Mouse (Mus musculus): ENCODE results near the gene Fam216a. TPM values are rescaled to one million over a fixed set of nuclear protein-coding genes. Genes with fewer than 3 reads are reported as not detected.

Fam216a gene
- polyA plus RNA-seq, 1 experiment from 2014 or later = 55.5 TPM

- Histone ChIP-seq H3K4me3 (no peak overlapping the region), H3K4me1 (peaks cover 5% of the 10 kb centered on the region; the same call in 1 of the 2 replicates), H3K27me3 (replicated peaks) (no peaks in the 10 kb centered on the region), H3K36me3 (no peaks in the 10 kb centered on the region), H3K4me2 (no peak overlapping the region), H3K9me3 (no peaks in the 10 kb centered on the region), H3K9ac (no peak overlapping the region), H3K27ac (replicated peaks) (no peak overlapping the region)
- 7% methylated on average over 5 of the region's 5 CpGs for WGBS
- ATAC-seq (ENCODE audit: extremely low read depth, insufficient number of reproducible peaks, low FRiP score, low TSS enrichment) = peak; percentile 42; the same call in 1 of the 2 replicates
These were observed 27.9 kb downstream of the Fam216a start for GRCm38 (mm10) chr5:122344260-122344659.

DNA sequence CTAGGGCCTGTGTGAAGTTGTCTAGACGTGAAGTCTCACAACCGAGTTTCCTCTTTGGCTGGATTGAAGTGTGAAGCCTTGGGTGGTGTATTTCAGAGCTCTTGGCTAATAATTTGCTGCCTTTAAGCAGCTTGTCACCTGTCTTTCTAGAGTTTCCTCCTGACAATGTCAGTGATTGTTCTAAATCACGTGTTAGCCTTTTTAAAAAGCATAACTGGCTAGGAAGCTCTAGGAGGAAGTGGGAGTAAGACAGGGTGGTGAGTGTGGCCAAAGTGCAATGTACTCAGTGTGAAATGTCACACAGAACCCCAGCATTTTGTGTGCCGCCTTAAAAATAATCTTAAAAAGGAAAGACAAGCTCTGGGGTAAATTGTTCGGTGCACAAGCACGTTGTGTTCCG, 28.4 kb downstream of the Fam216a start:
- WGBS = 47% methylated on average over 7 of the region's 7 CpGs
- no peak overlapping the region for H3K27ac ChIP-seq (replicated peaks)
- no peak overlapping the region for H3K4me3 ChIP-seq
- no peak for ATAC-seq (ENCODE audit: extremely low read depth, insufficient number of reproducible peaks, low FRiP score, low TSS enrichment)
- H3K9me3 ChIP-seq = no peaks in the 10 kb centered on the region
- no peak overlapping the region for H3K9ac ChIP-seq
- no peaks in the 10 kb centered on the region for H3K27me3 ChIP-seq (replicated peaks)
- no peak overlapping the region for H3K4me2 ChIP-seq
- no peaks in the 10 kb centered on the region for H3K36me3 ChIP-seq
- peaks cover 5% of the 10 kb centered on the region; the same call in 1 of the 2 replicates for H3K4me1 ChIP-seq

GRCm38 (mm10) chr5:122342874-122343273, 29.3 kb downstream of the Fam216a start:
- peaks cover 5% of the 10 kb centered on the region; the same call in 1 of the 2 replicates for H3K4me1 ChIP-seq
- H3K27me3 ChIP-seq (replicated peaks) = no peaks in the 10 kb centered on the region
- no peak overlapping the region for H3K4me2 ChIP-seq
- H3K9ac ChIP-seq = no peak overlapping the region
- no peak overlapping the region for H3K4me3 ChIP-seq
- H3K27ac ChIP-seq (replicated peaks) = no peak overlapping the region
- 63% methylated on average over 1 of the region's 1 CpGs for WGBS
- no peak for ATAC-seq (ENCODE audit: extremely low read depth, insufficient number of reproducible peaks, low FRiP score, low TSS enrichment)
- H3K9me3 ChIP-seq = no peaks in the 10 kb centered on the region
- H3K36me3 ChIP-seq = no peaks in the 10 kb centered on the region

GRCm38 (mm10) chr5:122336554-122337294, 35.4 kb downstream of the Fam216a start:
- 84% methylated on average over 7 of the region's 7 CpGs for WGBS
- Histone ChIP-seq H3K9me3 (no peaks in the 10 kb centered on the region), H3K36me3 (no peaks in the 10 kb centered on the region), H3K4me3 (no peak overlapping the region), H3K27me3 (replicated peaks) (no peaks in the 10 kb centered on the region), H3K4me1 (no peaks in the 10 kb centered on the region; the same call in 1 of the 2 replicates), H3K27ac (replicated peaks) (no peak overlapping the region), H3K4me2 (no peak overlapping the region), H3K9ac (no peak overlapping the region)
- ATAC-seq (ENCODE audit: extremely low read depth, insufficient number of reproducible peaks, low FRiP score, low TSS enrichment) = no peak

DNA sequence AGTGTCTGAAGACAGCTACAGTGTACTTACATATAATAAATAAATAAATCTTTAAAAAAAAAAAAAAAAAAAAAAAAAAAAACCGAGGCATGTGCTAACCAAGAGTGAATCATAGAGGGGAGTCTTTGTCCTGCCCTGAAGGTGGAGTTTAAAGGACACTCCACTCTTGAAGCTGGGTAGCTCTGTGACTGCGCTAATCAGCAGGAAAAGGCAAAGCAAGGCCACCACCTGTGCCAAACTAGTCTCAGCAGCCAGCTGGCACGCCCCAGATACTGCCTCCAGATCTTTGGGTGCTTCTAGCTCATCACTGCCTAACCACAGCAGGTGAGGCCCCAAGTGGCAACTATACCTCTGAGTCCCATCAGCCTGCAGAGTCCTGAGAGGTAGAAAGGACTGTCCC, 37.5 kb downstream of the Fam216a start:
- H3K9ac ChIP-seq = no peak overlapping the region
- H3K27ac ChIP-seq (replicated peaks) = no peak overlapping the region
- 59% methylated on average over 3 of the region's 3 CpGs for WGBS
- no peaks in the 10 kb centered on the region for H3K4me1 ChIP-seq
- no peak for ATAC-seq (ENCODE audit: extremely low read depth, insufficient number of reproducible peaks, low FRiP score, low TSS enrichment)
- H3K36me3 ChIP-seq = no peaks in the 10 kb centered on the region
- no peaks in the 10 kb centered on the region for H3K27me3 ChIP-seq (replicated peaks)
- H3K9me3 ChIP-seq = no peaks in the 10 kb centered on the region
- H3K4me2 ChIP-seq = no peak overlapping the region
- H3K4me3 ChIP-seq = no peak overlapping the region

- WGBS = 76% methylated on average over 4 of the region's 4 CpGs
- H3K36me3 ChIP-seq = peaks cover 29% of the 10 kb centered on the region
These were observed 41.9 kb downstream of the Fam216a start for GRCm38 (mm10) chr5:122330269-122330668.

GRCm38 (mm10) chr5:122327283-122327682, 44.9 kb downstream of the Fam216a start:
- Histone ChIP-seq H3K4me2 (no peak overlapping the region), H3K27me3 (replicated peaks) (no peaks in the 10 kb centered on the region), H3K4me1 (peaks cover 5% of the 10 kb centered on the region), H3K36me3 (peaks cover 50% of the 10 kb centered on the region), H3K9ac (no peak overlapping the region), H3K27ac (replicated peaks) (no peak overlapping the region), H3K9me3 (no peaks in the 10 kb centered on the region), H3K4me3 (no peak overlapping the region)
- no peak for ATAC-seq (ENCODE audit: extremely low read depth, insufficient number of reproducible peaks, low FRiP score, low TSS enrichment)
- 84% methylated on average over 3 of the region's 3 CpGs for WGBS

More at GRCm38 (mm10) chr5:122330269-122330668, 41.9 kb downstream of the Fam216a start:
- no peak overlapping the region for H3K27ac ChIP-seq (replicated peaks)
- no peak overlapping the region for H3K4me3 ChIP-seq
- no peak for ATAC-seq (ENCODE audit: extremely low read depth, insufficient number of reproducible peaks, low FRiP score, low TSS enrichment)
- H3K9ac ChIP-seq = no peak overlapping the region
- H3K9me3 ChIP-seq = no peaks in the 10 kb centered on the region
- H3K4me1 ChIP-seq = no peaks in the 10 kb centered on the region
- no peaks in the 10 kb centered on the region for H3K27me3 ChIP-seq (replicated peaks)
- no peak overlapping the region for H3K4me2 ChIP-seq

GRCm38 (mm10) chr5:122325477-122325876, 46.7 kb downstream of the Fam216a start:
- ATAC-seq (ENCODE audit: extremely low read depth, insufficient number of reproducible peaks, low FRiP score, low TSS enrichment) = no peak
- peaks cover 67% of the 10 kb centered on the region for H3K36me3 ChIP-seq

GRCm38 (mm10) chr5:122324608-122325431, 47.3 kb downstream of the Fam216a start:
- Histone ChIP-seq H3K9ac (0 out of 2 replicates have a peak overlapping the region, but pooled peaks have one; percentile 28), H3K4me1 (peaks cover 16% of the 10 kb centered on the region), H3K27ac (replicated peaks) (no peak overlapping the region), H3K27me3 (replicated peaks) (no peaks in the 10 kb centered on the region), H3K36me3 (peaks cover 67% of the 10 kb centered on the region), H3K9me3 (no peaks in the 10 kb centered on the region), H3K4me2 (no peak overlapping the region), H3K4me3 (no peak overlapping the region)
- WGBS = 84% methylated on average over 23 of the region's 23 CpGs
- no peak for ATAC-seq (ENCODE audit: extremely low read depth, insufficient number of reproducible peaks, low FRiP score, low TSS enrichment)

More at GRCm38 (mm10) chr5:122325477-122325876, 46.7 kb downstream of the Fam216a start:
- Histone ChIP-seq H3K9ac (no peak overlapping the region), H3K9me3 (no peaks in the 10 kb centered on the region), H3K27me3 (replicated peaks) (no peaks in the 10 kb centered on the region), H3K4me3 (no peak overlapping the region), H3K27ac (replicated peaks) (no peak overlapping the region), H3K4me1 (peaks cover 9% of the 10 kb centered on the region), H3K4me2 (no peak overlapping the region)
- 83% methylated on average over 8 of the region's 8 CpGs for WGBS

GRCm38 (mm10) chr5:122323523-122323922, 48.6 kb downstream of the Fam216a start:
- Histone ChIP-seq H3K9ac (no peak overlapping the region; the same call in 1 of the 2 replicates), H3K27ac (replicated peaks) (no peak overlapping the region), H3K27me3 (replicated peaks) (no peaks in the 10 kb centered on the region), H3K36me3 (peaks cover 63% of the 10 kb centered on the region), H3K9me3 (no peaks in the 10 kb centered on the region), H3K4me3 (no peak overlapping the region), H3K4me2 (no peak overlapping the region), H3K4me1 (peaks cover 28% of the 10 kb centered on the region)
- 70% methylated on average over 8 of the region's 8 CpGs for WGBS
- ATAC-seq (ENCODE audit: extremely low read depth, insufficient number of reproducible peaks, low FRiP score, low TSS enrichment) = no peak

GRCm38 (mm10) chr5:122320205-122320781, 51.9 kb downstream of the Fam216a start:
- Histone ChIP-seq H3K4me1 (peaks cover 51% of the 10 kb centered on the region), H3K4me2 (peak overlapping the region; percentile 25), H3K27ac (replicated peaks) (peak overlapping the region; percentile 96), H3K9ac (peak overlapping the region; percentile 64), H3K27me3 (replicated peaks) (no peaks in the 10 kb centered on the region), H3K36me3 (peaks cover 50% of the 10 kb centered on the region), H3K4me3 (no peak overlapping the region), H3K9me3 (no peaks in the 10 kb centered on the region)
- ATAC-seq (ENCODE audit: extremely low read depth, insufficient number of reproducible peaks, low FRiP score, low TSS enrichment) = no peak
- 58% methylated on average over 12 of the region's 12 CpGs for WGBS
